Mouse (Mus musculus): Measurements from ENCODE around the gene Igsf3.

Igsf3 gene

GRCm38 (mm10) chr3:101450811-101451428, 74.0 kb downstream of the Igsf3 start:
- no peak for DNase-seq

- DNase-seq, result no peak
Observed at GRCm38 (mm10) chr3:101460618-101461017, 83.7 kb downstream of the Igsf3 start.

DNA sequence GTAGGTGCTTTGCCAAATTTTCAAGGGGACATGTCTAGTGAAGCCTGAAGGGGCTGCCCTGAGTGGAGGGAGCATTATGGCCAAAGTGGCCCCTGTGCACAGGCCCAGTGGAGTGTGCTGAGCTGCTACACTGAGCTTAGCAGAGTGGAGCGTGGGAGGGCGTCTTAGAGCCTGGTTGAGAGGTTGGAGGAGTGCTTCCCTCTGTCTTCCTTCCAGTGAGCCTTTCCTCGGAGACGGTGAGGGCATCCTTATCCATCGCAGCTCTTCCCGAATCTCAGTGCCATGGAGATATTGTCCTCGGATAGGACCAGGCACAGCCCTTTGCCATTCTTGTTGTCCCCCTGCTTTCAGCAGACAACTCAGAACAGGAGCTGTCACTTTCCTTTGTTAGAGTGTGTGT, 84.2 kb downstream of the Igsf3 start:
- no peak for DNase-seq

- no peak for DNase-seq
Observed at GRCm38 (mm10) chr3:101461816-101462215, 84.9 kb downstream of the Igsf3 start.

GRCm38 (mm10) chr3:101462294-101462693, 85.4 kb downstream of the Igsf3 start:
- DNase-seq, result peak; percentile 71 to 82

DNA sequence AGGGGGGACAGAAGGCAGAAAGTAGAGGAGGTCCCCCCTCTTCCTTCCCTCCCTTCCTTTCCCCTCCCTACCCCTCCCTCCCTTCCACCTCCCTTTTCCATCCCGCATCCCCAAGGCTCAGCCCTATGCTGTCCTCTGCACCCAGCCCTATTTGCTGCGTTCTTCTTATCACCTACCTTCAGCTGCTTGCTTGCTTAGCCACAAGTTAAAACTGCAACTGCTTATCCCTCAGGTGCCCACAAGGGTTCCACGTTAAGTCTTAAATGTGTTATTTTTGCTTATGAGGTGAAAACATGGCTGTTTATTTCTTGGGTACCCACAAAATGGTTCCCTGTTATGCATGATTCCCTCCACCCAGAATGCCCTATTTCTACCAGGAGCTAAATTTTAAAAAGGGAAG, 86.6 kb downstream of the Igsf3 start:
- DNase-seq, result no peak

- DNase-seq, result no peak
Observed at GRCm38 (mm10) chr3:101469675-101470074, 92.8 kb downstream of the Igsf3 start.

GRCm38 (mm10) chr3:101471881-101472280, 95.0 kb downstream of the Igsf3 start:
- DNase-seq, result no peak

GRCm38 (mm10) chr3:101481951-101482350, 105.1 kb downstream of the Igsf3 start:
- DNase-seq, result no peak

- DNase-seq, result no peak
Observed at GRCm38 (mm10) chr3:101483256-101483983, 106.5 kb downstream of the Igsf3 start.

DNA sequence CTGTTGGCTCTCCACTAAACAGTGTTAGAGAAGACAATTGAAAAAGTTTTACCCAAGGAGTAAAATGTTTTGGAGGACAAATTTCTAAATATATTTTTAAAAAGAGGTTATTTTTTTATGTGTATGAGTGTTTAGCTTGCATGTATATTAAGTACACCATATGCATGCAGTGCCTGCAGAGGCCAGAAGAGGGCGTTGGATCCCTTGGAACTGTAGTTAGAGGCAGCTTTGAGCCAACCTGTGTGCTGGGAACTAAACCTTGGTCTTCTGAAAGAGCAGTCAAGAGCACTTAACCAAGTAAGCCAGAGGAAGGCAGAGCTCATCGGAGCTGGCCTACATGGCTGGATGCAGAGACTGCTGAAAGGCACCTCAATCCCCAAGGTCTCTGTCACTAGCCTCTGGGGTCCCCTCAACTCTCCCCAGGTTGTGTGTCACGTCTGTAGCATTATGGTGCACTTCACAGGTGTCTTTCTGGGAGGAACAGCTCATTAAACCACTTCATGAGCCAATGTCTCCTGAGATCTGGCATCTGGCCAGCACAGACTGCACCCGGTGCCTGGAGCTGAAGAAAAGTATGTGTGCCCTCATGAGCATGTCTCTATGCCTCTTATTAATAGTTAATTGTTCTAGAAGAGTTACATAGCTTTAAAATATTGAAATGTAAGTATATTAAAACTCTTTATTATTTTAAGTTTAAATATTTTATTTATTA, 109.3 kb downstream of the Igsf3 start:
- peak; percentile 66 to 72 for DNase-seq

DNA sequence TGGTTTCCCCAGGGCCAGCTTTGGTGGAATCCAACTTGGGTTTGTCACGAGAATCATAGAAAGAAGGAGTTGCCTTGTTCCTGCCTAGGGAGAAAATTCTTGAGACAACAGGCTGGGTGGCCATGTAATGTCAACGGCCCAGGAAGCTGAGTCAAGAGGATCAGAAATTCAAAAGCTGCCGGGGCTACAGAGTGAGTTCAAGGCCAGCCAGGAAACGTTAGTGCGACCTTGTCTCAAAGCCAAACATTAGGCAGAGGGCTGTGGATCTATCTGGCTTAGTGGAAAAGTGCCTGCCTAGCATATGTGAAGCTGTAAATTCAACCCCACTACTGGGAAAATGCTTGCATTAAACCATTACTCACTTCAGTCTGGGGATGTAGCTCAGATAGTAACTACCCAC, 110.6 kb downstream of the Igsf3 start:
- no peak for DNase-seq

DNA sequence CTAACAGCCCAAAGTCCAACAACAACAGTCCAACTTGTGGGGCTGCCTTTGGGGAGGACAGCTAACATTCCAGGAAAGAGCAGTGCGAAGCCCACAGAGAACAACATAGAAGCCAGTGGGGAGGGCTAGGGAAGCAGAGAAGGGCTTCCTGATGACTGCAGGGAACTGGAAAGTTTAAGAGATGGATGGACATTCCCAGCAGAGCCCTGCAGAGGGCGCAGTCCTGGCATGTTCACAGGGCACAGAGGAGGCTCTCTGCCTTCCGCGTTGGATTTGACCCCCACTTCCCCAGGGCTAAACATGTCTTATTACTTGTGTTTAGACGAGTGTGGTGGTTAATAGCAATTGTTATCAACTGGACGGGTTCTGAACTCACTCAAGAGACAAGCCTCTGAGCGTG, 111.3 kb downstream of the Igsf3 start:
- DNase-seq, result no peak

GRCm38 (mm10) chr3:101490515-101490914, 113.6 kb downstream of the Igsf3 start:
- DNase-seq, result no peak

DNA sequence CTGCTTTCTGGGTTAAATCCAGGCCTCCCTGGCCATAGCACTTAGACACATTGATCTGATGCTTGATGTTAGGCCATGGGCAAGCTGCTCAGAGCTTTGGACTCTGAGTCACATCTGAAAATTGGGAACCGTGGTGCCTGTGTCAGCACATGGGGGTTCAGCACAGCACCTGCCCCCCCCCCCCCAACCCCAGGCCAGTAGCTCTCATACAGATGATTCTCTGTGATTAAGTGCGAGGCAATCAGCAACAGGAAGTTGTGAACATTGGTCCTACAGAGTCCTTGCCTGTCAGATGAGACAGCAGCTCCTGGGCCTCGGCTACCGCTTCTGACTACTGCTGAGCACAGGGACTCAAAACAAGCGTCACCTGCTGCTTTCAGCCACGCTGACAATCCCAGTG, 116.0 kb downstream of the Igsf3 start:
- DNase-seq, result no peak

GRCm38 (mm10) chr3:101493937-101494459, 117.1 kb downstream of the Igsf3 start:
- peak; percentile 90 to 97 for DNase-seq

DNA sequence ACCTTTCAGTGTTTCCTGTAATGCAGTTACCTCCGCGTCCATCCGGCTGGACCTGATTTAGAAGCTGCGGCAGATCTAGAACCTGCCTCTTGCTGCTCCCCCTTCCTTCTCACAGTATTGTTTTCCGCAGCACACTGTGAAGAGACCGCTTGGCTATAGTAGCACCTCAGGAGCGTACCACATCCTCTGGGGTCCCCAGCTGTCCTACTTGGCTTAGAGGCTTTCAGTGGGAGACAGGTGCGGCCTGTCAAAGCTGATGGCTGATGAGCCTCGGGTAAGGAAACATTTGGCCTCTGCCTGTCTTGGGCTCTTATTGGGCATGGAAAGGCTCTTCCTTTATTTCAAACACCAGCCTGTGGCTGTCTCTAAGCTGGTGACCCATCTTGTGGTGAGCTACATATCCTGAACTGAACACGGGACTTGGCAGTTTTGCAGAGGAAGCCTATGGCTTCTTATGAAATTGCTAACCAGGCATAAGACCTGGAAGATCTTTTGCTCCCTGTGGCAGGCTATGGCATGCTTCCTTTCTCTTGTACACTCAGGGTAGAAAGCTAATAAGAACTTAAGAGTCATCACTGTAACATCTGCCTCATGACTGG, 120.6 kb downstream of the Igsf3 start:
- DNase-seq, result no peak

DNA sequence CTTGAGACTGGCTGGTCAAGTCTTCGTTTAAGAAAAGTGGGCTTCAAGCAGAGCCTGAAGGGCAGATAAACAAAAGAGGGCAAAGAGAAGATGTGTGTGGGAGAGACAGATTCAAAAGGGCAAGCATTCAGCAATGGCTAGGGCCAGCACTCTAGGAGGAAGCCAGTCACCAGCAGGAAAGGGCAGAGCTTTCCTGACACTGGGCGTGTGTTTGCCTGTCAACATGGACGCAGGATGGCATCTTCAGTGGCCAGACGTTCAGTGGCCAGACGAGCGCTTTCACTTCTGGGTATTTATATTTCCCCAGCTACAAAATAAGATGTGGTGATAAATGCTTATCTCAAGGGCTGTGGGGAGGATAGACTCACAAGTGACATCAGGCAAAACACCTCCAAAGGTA, 123.0 kb downstream of the Igsf3 start:
- DNase-seq, result no peak

- DNase-seq, result peak; percentile 61 to 81
Observed at GRCm38 (mm10) chr3:101500393-101501051, 123.6 kb downstream of the Igsf3 start.

DNA sequence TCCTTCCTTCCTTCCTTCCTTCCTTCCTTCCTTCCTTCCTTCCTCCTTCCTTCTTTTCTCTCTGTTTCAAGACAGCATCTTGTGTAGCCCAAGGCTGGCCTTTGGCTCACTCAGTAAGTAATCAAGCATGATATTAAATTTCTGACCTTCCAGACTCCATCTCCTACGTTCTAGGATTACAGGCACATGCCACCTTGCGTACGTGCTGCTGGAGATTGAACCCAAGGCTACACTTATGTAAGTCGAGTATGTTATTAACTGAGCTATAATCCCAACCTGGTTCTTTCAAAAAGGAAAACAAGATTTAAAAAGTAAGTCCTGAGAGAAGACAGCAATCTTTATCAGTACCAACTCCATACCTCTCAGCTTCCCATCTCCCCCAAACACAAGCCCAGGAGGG, 124.7 kb downstream of the Igsf3 start:
- peak; percentile 34 to 78 for DNase-seq

DNA sequence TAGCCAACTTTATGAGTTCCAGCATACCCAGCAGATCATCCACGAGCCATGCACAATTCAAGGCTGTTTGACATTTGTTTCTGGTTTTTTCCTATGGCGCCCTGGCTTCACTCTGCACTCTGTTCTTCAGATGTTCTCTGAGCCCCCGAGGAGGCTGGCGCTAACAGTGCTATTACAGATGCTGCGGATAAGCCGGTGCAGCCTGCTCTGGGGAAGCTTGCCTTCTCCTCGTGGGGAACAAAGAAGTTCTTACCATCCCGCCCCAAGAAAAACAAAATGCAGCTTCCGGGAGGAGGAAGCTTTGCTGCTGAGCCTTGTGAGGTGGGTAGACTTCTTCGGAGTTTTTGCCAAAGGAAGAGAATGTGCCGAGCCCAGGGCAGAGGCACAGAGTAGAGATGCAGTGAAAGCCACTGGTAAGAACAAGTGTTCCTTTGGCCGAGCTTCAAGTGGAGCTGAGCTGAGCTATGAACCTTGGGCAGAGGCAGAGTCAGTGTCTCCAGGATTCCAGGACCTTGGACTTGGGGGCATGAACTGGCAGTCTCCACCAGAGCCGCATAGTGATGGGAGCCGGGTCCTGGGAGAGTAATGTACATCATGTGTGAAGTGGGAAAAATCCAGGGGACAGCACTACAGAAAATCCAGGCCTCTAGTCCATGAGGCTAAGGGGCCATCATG, 125.3 kb downstream of the Igsf3 start:
- peak; percentile 80 to 94 for DNase-seq

- peak; percentile 96 to 97 for DNase-seq
Observed at GRCm38 (mm10) chr3:101506179-101506578, 129.3 kb downstream of the Igsf3 start.

Data from kidney, postnatal 25 days (tissue).